Mouse (Mus musculus) hindbrain, embryonic 10.5 days (tissue): ENCODE data around the gene BC030870. TPM values are rescaled to one million over a fixed set of nuclear protein-coding genes. Genes with fewer than 3 reads are reported as not detected.

Experiments
- DNase-seq: peaks from one replicate; pipeline ENCODE4 v3.0.0-alpha.2; 2017; ENCODE audit warnings: low spot score
- H3K27ac ChIP-seq: fragments of 300-500 bp; sonication (generic); 2 replicates; pipeline ENCODE4 v1.5.1; 2016; ENCODE audit warnings: mild to moderate bottlenecking, moderate library complexity
- H3K27me3 ChIP-seq: fragments of 300-500 bp; sonication (generic); 2 replicates; pipeline ENCODE4 v1.6.1; 2016; ENCODE audit warnings: mild to moderate bottlenecking; ENCODE audit not compliant: poor library complexity, insufficient read depth, severe bottlenecking
- H3K36me3 ChIP-seq: fragments of 300-500 bp; sonication (generic); 2 replicates; pipeline ENCODE4 v1.6.1; 2016; ENCODE audit warnings: mild to moderate bottlenecking, moderate library complexity
- H3K4me1 ChIP-seq: fragments of 300-500 bp; sonication (generic); replicated peaks from 2 replicates; pipeline ENCODE4 v1.6.1; 2016; ENCODE audit warnings: mild to moderate bottlenecking
- H3K4me3 ChIP-seq: fragments of 300-500 bp; sonication (generic); 2 replicates; pipeline ENCODE4 v1.5.1; 2016; ENCODE audit warnings: mild to moderate bottlenecking, moderate library complexity
- H3K9me3 ChIP-seq: fragments of 300-500 bp; sonication (generic); 2 replicates; pipeline ENCODE4 v1.6.1; 2016; ENCODE audit warnings: mild to moderate bottlenecking, moderate library complexity
- WGBS: fragments of 180-500 bp; shearing (Covaris S2); methylation state at CpG from one replicate; pipeline ENCODE4 v1.1.7; 2016; 5-methylcytosine and 5-hydroxymethylcytosine counted together
- polyA plus RNA-seq: library from polyadenylated mRNA; unstranded; fragments of >200 nt; fragmentation: Nextera tagmentation; extraction: Ambion mirVana; gene quantifications from 2 replicates; pipeline ENCODE4 v1.2.1, GENCODE M21; 2016

Gene BC030870
- polyA plus RNA-seq, 1 experiment from 2014 or later = not detected

- no peak overlapping the region for H3K27ac ChIP-seq
- H3K4me1 ChIP-seq = no peaks in the 10 kb centered on the region
- H3K36me3 ChIP-seq = no peaks in the 10 kb centered on the region
- no peaks in the 10 kb centered on the region for H3K9me3 ChIP-seq
- no peak overlapping the region for H3K4me3 ChIP-seq
- H3K27me3 ChIP-seq = no peaks in the 10 kb centered on the region
- WGBS = 95% methylated on average over 25 of the region's 25 CpGs
- DNase-seq = no peak
These were observed 21.2 kb downstream of the BC030870 start for GRCm38 (mm10) chr8:65107936-65108718.

- Histone ChIP-seq H3K36me3 (no peaks in the 10 kb centered on the region), H3K9me3 (no peaks in the 10 kb centered on the region), H3K27me3 (no peaks in the 10 kb centered on the region), H3K4me1 (no peaks in the 10 kb centered on the region), H3K27ac (no peak overlapping the region), H3K4me3 (no peak overlapping the region)
- 73% methylated on average over 4 of the region's 4 CpGs for WGBS
- no peak for DNase-seq
These were observed 25.3 kb downstream of the BC030870 start for GRCm38 (mm10) chr8:65104041-65104440.

GRCm38 (mm10) chr8:65103632-65104031, 25.7 kb downstream of the BC030870 start:
- no peaks in the 10 kb centered on the region for H3K9me3 ChIP-seq
- no peak overlapping the region for H3K4me3 ChIP-seq
- H3K27me3 ChIP-seq = no peaks in the 10 kb centered on the region
- no peaks in the 10 kb centered on the region for H3K4me1 ChIP-seq
- no peaks in the 10 kb centered on the region for H3K36me3 ChIP-seq
- 84% methylated on average over 7 of the region's 7 CpGs for WGBS
- no peak for DNase-seq
- no peak overlapping the region for H3K27ac ChIP-seq

GRCm38 (mm10) chr8:65099735-65100134, 29.6 kb downstream of the BC030870 start:
- H3K9me3 ChIP-seq = no peaks in the 10 kb centered on the region

GRCm38 (mm10) chr8:65097760-65098415, 31.5 kb downstream of the BC030870 start:
- Histone ChIP-seq H3K9me3 (no peaks in the 10 kb centered on the region), H3K4me3 (no peak overlapping the region), H3K4me1 (no peaks in the 10 kb centered on the region), H3K27me3 (no peaks in the 10 kb centered on the region), H3K36me3 (no peaks in the 10 kb centered on the region), H3K27ac (no peak overlapping the region)
- WGBS = 85% methylated on average over 7 of the region's 7 CpGs
- DNase-seq = no peak

More at GRCm38 (mm10) chr8:65099735-65100134, 29.6 kb downstream of the BC030870 start:
- DNase-seq = no peak
- Histone ChIP-seq H3K4me3 (no peak overlapping the region), H3K27ac (no peak overlapping the region), H3K27me3 (no peaks in the 10 kb centered on the region), H3K36me3 (no peaks in the 10 kb centered on the region), H3K4me1 (no peaks in the 10 kb centered on the region)
- 57% methylated on average over 3 of the region's 3 CpGs for WGBS

- no peak overlapping the region for H3K4me3 ChIP-seq
- no peaks in the 10 kb centered on the region for H3K27me3 ChIP-seq
- H3K36me3 ChIP-seq = no peaks in the 10 kb centered on the region
- H3K27ac ChIP-seq = no peak overlapping the region
- 75% methylated on average over 7 of the region's 7 CpGs for WGBS
- no peak for DNase-seq
- no peaks in the 10 kb centered on the region for H3K4me1 ChIP-seq
- H3K9me3 ChIP-seq = no peaks in the 10 kb centered on the region
These were observed 39.6 kb downstream of the BC030870 start for GRCm38 (mm10) chr8:65089781-65090180.

DNA sequence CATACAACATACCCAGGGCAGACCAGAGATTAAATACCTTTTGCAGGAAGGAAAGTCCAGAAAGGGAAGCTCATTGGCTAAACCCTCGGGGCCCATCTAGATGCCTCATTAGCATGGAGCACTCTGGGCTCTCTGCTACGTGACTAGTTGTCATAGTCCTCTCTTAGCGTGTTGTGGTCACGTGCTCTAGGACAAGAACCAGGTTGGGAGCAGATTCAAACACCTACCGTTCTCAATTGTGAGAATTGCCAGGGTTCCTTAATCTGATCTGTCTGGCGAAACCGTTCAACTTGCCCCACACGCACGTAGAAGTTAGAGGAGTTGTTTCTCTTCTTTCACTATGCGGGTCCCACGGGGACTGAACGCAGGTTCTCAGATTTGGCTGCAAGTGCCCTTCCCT, 41.2 kb downstream of the BC030870 start:
- Histone ChIP-seq H3K4me1 (no peaks in the 10 kb centered on the region), H3K36me3 (no peaks in the 10 kb centered on the region), H3K9me3 (no peaks in the 10 kb centered on the region), H3K4me3 (no peak overlapping the region), H3K27ac (no peak overlapping the region), H3K27me3 (no peaks in the 10 kb centered on the region)
- no peak for DNase-seq
- WGBS = 90% methylated on average over 12 of the region's 12 CpGs

- Histone ChIP-seq H3K4me1 (no peaks in the 10 kb centered on the region), H3K27me3 (no peaks in the 10 kb centered on the region), H3K27ac (no peak overlapping the region), H3K36me3 (no peaks in the 10 kb centered on the region), H3K9me3 (no peaks in the 10 kb centered on the region), H3K4me3 (no peak overlapping the region)
- DNase-seq = no peak
- 89% methylated on average over 8 of the region's 8 CpGs for WGBS
These were observed 41.7 kb downstream of the BC030870 start for GRCm38 (mm10) chr8:65087711-65088110.

- Histone ChIP-seq H3K4me1 (no peaks in the 10 kb centered on the region), H3K27me3 (no peaks in the 10 kb centered on the region), H3K4me3 (no peak overlapping the region), H3K27ac (no peak overlapping the region), H3K36me3 (no peaks in the 10 kb centered on the region), H3K9me3 (no peaks in the 10 kb centered on the region)
- DNase-seq = no peak
- 77% methylated on average over 2 of the region's 2 CpGs for WGBS
These were observed 43.7 kb downstream of the BC030870 start for GRCm38 (mm10) chr8:65085680-65086079.

GRCm38 (mm10) chr8:65080731-65081130, 48.6 kb downstream of the BC030870 start:
- Histone ChIP-seq H3K27ac (no peak overlapping the region), H3K36me3 (no peaks in the 10 kb centered on the region), H3K4me3 (no peak overlapping the region), H3K27me3 (no peaks in the 10 kb centered on the region), H3K4me1 (no peaks in the 10 kb centered on the region), H3K9me3 (no peaks in the 10 kb centered on the region)
- WGBS = 84% methylated on average over 9 of the region's 9 CpGs
- DNase-seq = no peak

DNA sequence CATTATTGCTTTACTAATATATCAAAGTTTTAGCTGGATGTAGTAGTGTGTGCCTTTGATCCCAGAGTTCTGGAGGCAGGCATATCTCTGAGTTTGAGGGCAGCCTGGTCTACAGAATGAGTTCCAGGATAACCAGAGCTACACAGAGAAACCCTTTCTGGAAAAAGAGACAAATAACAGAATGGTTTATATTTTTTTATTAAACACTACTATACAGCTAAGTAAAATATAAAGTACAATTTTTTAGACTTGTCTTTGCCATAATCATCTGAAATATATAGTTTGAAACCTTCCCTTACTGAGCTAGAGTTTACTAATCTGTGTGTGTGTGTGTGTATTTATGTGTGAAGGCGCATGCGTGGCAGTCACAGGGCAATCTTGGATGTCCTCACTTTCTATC, 54.6 kb downstream of the BC030870 start, which contains the start of gene Gm10663:
Gm10663 (plus strand) TSS at position 301 of the 400 bp plus-strand sequence.
- Histone ChIP-seq H3K4me3 (no peak within 1 kb of the TSS), H3K36me3 (no peaks in the 10 kb centered on the region), H3K27me3 (no peaks in the 10 kb centered on the region), H3K9me3 (no peaks in the 10 kb centered on the region), H3K4me1 (no peaks in the 10 kb centered on the region), H3K27ac (no peak within 1 kb of the TSS)
- 92% methylated on average over 2 of the region's 2 CpGs for WGBS
- DNase-seq = no peak

GRCm38 (mm10) chr8:65070996-65071395, 58.4 kb downstream of the BC030870 start:
- Histone ChIP-seq H3K27me3 (no peaks in the 10 kb centered on the region), H3K36me3 (no peaks in the 10 kb centered on the region), H3K27ac (no peak overlapping the region), H3K9me3 (no peaks in the 10 kb centered on the region), H3K4me1 (no peaks in the 10 kb centered on the region), H3K4me3 (no peak overlapping the region)
- WGBS = 83% methylated on average over 4 of the region's 4 CpGs
- DNase-seq = no peak

DNA sequence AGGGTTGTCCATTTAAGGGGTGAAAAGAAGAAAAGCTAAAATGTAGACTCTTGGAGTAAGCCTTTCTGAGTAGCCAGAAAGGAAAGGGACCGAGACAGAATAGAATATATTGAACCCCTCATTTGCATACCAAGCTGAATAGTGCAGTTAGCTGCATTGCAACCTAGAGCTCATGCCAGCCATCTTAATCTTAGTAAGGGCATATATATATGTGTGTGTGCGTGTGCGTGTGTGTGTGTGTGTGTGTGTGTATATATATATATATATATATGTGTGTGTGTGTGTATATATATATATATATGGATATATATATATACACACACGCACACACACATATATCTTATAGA, 60.9 kb downstream of the BC030870 start:
- no peak overlapping the region for H3K27ac ChIP-seq
- 86% methylated on average over 4 of the region's 4 CpGs for WGBS
- no peaks in the 10 kb centered on the region for H3K36me3 ChIP-seq
- no peak for DNase-seq
- H3K9me3 ChIP-seq = no peaks in the 10 kb centered on the region
- no peaks in the 10 kb centered on the region for H3K4me1 ChIP-seq
- H3K27me3 ChIP-seq = no peaks in the 10 kb centered on the region
- no peak overlapping the region for H3K4me3 ChIP-seq
